Mouse (Mus musculus) megakaryocyte, embryonic 14.5 days (primary cell): ENCODE results near the gene Fam76b.

Experiments
- FLI1 ChIP-seq: IDR thresholded peaks from 2 replicates; pipeline ENCODE4 v1.6.1; 2012; ENCODE audit warnings: low read length, inconsistent platforms, mixed read lengths
- GATA1 ChIP-seq: IDR thresholded peaks from 3 replicates; pipeline ENCODE4 v1.6.1; 2012; ENCODE audit warnings: mixed read lengths, low read length, inconsistent platforms, borderline replicate concordance

DNA sequence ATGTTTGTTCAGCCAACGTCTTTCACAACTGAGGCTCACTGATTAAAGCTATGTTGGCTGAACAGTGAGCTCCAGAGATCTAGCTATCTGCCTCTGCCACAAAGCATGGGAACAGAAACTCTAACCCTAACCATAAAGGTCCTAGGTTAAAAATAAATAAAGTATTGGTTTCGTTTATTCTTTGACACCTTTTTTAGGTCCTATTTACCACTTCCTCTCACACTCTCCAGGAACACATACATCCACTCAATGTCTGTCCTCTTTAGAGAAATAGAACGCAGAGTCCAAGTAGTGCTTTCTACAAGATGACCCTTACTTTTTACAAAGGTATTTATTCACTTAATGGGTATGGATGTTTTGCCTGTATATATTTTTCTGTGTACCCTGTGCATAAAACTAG, 6.7 kb upstream of the Fam76b start:
- no peak for TF ChIP-seq GATA1
- TF ChIP-seq FLI1 = no peak
